Mouse (Mus musculus) monocyte, adult 59 days (primary cell): ENCODE data around the gene Prkd3. TPM values are rescaled to one million over a fixed set of nuclear protein-coding genes. Genes with fewer than 3 reads are reported as not detected.

Experiments used
- total RNA-seq, 2 experiments: library from RNA; stranded (reverse); gene quantifications; one replicate each; pipeline ENCODE4 v1.2.4; 2023

Prkd3 gene
- 10 to 100 TPM; 68.7 to 69.3 TPM for total RNA-seq

DNA sequence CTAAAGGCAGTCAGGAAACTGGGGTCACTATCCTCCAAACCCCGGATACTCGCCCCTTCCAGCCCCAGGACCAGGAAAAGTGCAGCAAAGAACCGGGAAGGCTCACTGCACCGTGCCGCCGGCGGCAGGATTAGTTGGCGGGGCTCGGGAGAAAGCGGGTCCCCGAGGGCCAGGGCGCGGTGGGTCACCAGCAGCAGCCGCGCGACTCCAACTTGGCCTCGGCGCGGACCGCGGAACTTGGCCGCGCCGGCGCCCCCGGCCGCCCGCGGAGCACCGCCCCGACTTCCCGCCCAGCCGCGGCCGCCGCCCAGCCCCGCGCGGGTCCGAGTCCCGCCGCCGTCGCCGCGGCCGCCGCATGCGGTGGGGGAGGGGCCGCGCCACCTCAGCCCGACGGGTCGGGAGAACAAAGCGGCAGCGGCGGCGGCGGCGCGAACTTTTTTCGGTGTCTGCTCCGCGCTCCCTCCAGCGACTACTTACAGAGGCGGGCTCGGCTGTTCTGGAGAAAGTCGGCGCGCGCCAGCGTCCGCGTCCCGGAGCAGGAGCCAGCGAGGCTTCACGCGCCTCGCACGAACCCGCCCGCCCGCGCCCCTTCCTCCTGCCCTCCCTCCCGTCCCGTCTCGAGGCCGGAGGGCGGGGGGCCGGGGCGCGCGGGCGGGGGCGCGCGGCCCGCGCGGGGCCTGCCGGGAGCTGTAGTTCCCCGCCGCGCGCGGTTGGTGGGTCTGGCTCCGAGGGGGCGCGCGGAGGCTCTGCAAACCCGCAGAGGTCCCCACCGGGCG, at the start of gene Prkd3:
Prkd3 (minus strand) TSS at position 609 of the 776 bp plus-strand sequence.

GRCm38 (mm10) chr17:79051606-79052005, 31.0 kb upstream of the Prkd3 start, which contains the start of gene Qpct:
Gene Qpct, plus strand, starts transcription at chr17:79051906.

GRCm38 (mm10) chr17:78936466-78937228, 84.0 kb downstream of the Prkd3 start, which contains the start of the genes Cebpz and Ndufaf7:
Gene Cebpz, minus strand, starts transcription at chr17:78937066.
Gene Ndufaf7, plus strand, starts transcription at chr17:78937136.

GRCm38 (mm10) chr17:78916369-78916813, 104.2 kb downstream of the Prkd3 start, which contains the start of gene Cebpzos:
Gene Cebpzos, plus strand, starts transcription at chr17:78916500.

GRCm38 (mm10) chr17:78906892-78907291, 113.7 kb downstream of the Prkd3 start, which contains the start of gene Sult6b1:
Gene Sult6b1, minus strand, starts transcription at chr17:78906992.

Other genes with a start within 250 kb of the Prkd3 start
- gene Heatr5b, start 185.5 kb downstream of the Prkd3 start, total RNA-seq, result 10 to 100 TPM; 26.0 to 28.2 TPM
- 10 to 100 TPM; 17.6 to 20.0 TPM for gene Gpatch11, start 185.2 kb downstream of the Prkd3 start, total RNA-seq
- gene Eif2ak2, start 138.2 kb downstream of the Prkd3 start, total RNA-seq, result 10 to 100 TPM; 42.5 to 47.4 TPM
- gene Sult6b1, start 113.8 kb downstream of the Prkd3 start, total RNA-seq, result not detected
- 10 to 100 TPM in 1 of 2 experiments, 1 to 10 TPM in 1; 6.3 to 11.7 TPM for gene Cebpzos, start 104.3 kb downstream of the Prkd3 start, total RNA-seq
- 10 to 100 TPM; 74.5 to 81.3 TPM for gene Cebpz, start 83.8 kb downstream of the Prkd3 start, total RNA-seq
- 10 to 100 TPM; 38.0 to 39.9 TPM for gene Ndufaf7, start 83.7 kb downstream of the Prkd3 start, total RNA-seq
- gene Qpct, start 31.1 kb upstream of the Prkd3 start, total RNA-seq, result 1 to 10 TPM; 5.6 to 6.9 TPM